Mouse (Mus musculus) megakaryocyte, embryonic 14.5 days (primary cell): Measurements from ENCODE around the gene Sv2c.

Experiments
- FLI1 ChIP-seq: IDR thresholded peaks from 2 replicates; pipeline ENCODE4 v1.6.1; 2012; ENCODE audit warnings: low read length, inconsistent platforms, mixed read lengths
- GATA1 ChIP-seq: IDR thresholded peaks from 3 replicates; pipeline ENCODE4 v1.6.1; 2012; ENCODE audit warnings: mixed read lengths, low read length, inconsistent platforms, borderline replicate concordance

GRCm38 (mm10) chr13:96173686-96174085 is 41.3 kb upstream of the Sv2c start:
- TF ChIP-seq FLI1 (no peak), GATA1 (no peak)
